Mouse (Mus musculus): ENCODE data around the gene Acd. TPM values are rescaled to one million over a fixed set of nuclear protein-coding genes. Genes with fewer than 3 reads are reported as not detected.

Gene Acd
- polyA plus RNA-seq, 2 experiments, result 52.8 to 62.0 TPM

DNA sequence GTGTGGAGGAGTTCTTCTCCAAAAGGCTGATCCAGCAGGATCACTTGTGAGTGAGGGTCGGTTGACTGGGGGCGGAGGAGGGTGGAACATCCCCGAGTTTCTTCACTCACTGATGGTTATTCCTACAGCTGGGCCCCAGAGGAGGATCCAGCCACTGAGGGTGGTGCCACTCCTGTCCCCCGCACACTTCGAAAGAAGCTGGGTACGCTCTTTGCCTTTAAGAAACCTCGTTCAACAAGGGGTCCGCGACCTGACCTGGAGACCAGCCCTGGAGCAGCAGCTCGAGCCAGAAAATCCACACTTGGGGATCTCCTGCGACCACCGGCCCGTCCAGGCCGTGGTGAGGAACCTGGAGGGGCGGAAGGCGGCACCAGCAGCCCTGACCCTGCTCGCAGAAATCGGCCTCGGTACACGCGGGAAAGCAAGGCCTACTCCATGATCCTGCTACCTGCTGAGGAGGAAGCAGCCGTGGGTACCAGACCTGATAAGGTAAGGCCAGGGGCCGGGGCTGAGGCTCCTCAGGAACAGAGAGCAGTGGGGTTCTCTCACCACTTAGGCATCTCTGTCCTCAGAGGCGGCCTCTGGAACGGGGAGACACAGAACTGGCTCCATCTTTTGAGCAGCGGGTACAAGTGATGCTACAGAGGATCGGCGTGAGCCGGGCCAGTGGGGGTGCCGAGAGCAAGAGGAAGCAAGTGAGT lies 5.7 kb downstream of the Acd start:
- ATAC-seq (ENCODE audit: low FRiP score, low read depth), result no peak
- Histone ChIP-seq H3K9ac (ENCODE audit: low read depth, low read length, severe bottlenecking) (no peak overlapping the region), H3K9me3 (ENCODE audit: control insufficient read depth, low read length) (no peaks in the 10 kb centered on the region), H3K27me3 (ENCODE audit: control insufficient read depth, insufficient read depth, low read length) (no peaks in the 10 kb centered on the region), H3K4me2 (replicated peaks; ENCODE audit: low read depth, low read length, severe bottlenecking) (no peak overlapping the region), H3K4me3 (replicated peaks; ENCODE audit: low read length) (no peak overlapping the region), H3K27ac (replicated peaks; ENCODE audit: low read depth, low read length) (no peak overlapping the region), H3K36me3 (ENCODE audit: control insufficient read depth, insufficient read depth, low read length) (peaks cover 27% of the 10 kb centered on the region), H3K4me1 (ENCODE audit: control insufficient read depth, insufficient read depth, low read length) (peaks cover 11% of the 10 kb centered on the region)
- DNase-seq (ENCODE audit: low spot score), result no peak
- WGBS, result 76% methylated on average over 30 of the region's 30 CpGs
- no peak for TF ChIP-seq POLR2A (IDR thresholded peaks at IDR 0.05; ENCODE audit: borderline replicate concordance, extremely low read depth, insufficient read depth, insufficient read length)

DNA sequence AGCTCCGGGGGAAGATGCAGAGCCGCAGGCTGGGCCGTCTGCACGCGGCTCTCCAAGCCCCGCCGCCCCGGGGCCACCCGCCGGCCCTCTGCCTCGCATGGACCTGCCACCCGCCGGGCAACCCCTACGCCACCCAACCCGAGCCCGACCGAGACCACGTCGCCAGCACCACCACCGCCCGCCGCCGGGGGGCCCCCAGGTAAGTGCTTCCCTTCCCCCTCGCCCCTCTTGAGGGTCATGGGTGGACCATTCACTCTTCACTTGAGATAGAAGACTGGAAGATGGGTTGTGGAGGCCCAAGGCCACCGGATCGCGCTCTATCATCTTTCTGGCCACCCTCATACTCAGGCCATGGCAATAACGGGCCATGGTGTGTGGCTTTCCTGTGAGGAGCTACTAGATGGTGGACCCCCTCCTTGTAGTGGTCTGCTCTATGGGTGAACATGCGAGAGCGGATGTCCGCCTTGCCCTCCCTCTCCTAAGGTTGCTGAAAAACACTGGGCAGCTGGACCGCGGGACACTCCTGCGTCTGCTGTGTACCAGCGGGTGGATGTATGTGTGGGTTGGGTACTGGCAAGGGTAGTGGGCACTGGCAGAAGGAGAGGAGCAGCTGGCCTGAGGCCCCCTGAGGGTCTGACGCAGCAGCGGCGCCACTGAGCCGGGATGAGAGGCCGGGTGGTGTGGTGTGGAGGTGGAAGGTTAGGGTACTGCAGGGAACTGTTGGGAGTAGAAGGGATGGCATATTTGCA lies 6.7 kb downstream of the Acd start:
- H3K36me3 ChIP-seq (ENCODE audit: control insufficient read depth, insufficient read depth, low read length), result peaks cover 27% of the 10 kb centered on the region
- DNase-seq (ENCODE audit: low spot score), result no peak
- peaks cover 11% of the 10 kb centered on the region for H3K4me1 ChIP-seq (ENCODE audit: control insufficient read depth, insufficient read depth, low read length)
- H3K9ac ChIP-seq (ENCODE audit: low read depth, low read length, severe bottlenecking), result peak overlapping the region; percentile 34; the same call in 1 of the 2 replicates
- H3K4me3 ChIP-seq (replicated peaks; ENCODE audit: low read length), result peak overlapping the region; percentile 46
- 10% methylated on average over 35 of the region's 40 CpGs for WGBS
- no peak overlapping the region for H3K27ac ChIP-seq (replicated peaks; ENCODE audit: low read depth, low read length)
- TF ChIP-seq POLR2A (IDR thresholded peaks at IDR 0.05; ENCODE audit: borderline replicate concordance, extremely low read depth, insufficient read depth, insufficient read length), result no peak
- H3K27me3 ChIP-seq (ENCODE audit: control insufficient read depth, insufficient read depth, low read length), result no peaks in the 10 kb centered on the region
- H3K9me3 ChIP-seq (ENCODE audit: control insufficient read depth, low read length), result no peaks in the 10 kb centered on the region
- peak overlapping the region; percentile 94 for H3K4me2 ChIP-seq (replicated peaks; ENCODE audit: low read depth, low read length, severe bottlenecking)
- ATAC-seq (ENCODE audit: low FRiP score, low read depth), result no peak

DNA sequence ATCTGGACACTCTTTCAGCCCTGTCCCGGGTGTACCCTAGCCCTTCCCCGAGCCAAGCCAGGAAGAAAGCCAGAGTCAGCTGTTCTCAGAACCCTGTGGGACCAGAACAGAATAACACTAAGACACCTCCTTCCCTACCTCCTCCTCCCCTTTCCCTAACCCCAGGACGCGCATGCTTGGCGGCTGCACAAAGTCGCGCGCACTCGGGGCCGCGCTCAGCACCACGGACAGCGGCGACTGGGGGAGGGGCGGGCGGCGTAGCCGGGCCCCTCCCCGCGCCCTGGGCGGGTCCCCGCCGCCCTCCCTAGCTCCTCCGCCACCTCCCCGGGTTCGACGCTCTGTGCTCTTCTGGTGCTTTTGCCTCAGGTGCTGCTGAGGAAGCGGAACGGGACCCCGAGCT lies 7.3 kb downstream of the Acd start:
- H3K9ac ChIP-seq (ENCODE audit: low read depth, low read length, severe bottlenecking), result peak overlapping the region; percentile 34; the same call in 1 of the 2 replicates
- DNase-seq (ENCODE audit: low spot score), result peak; percentile 45
- 3% methylated on average over 27 of the region's 30 CpGs for WGBS

DNA sequence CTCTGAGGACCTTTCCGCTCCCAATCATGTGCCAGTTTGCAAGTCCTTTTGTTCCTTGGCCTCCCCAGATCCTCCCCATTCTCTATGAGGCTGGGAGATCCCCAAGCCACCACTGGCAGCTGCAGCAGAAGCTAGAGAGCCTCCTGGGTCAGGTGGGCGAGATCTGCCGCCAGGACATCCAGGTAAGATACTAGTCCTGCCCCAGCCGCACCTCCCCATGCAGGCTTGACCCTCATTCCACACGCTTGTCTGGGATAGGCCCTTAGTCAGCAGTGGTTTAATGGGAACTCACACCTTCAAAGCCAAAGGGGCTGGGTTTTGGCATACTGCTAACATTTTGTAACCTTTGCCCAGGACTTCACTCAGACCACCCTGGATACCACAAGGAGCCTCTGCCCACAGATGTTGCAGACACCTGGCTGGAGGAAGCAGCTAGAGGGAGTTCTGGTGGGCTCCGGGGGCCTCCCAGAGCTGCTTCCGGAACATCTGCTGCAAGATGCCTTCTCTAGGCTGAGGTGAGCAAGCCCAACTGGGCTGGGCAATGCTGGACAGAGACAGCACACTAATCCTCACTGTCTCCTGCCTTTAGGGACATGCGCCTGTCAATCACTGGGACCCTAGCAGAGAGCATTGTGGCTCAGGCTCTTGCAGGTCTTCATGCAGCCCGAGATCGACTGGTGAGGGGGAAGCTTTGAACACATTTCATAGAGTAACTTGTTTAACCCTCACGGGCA lies 8.3 kb downstream of the Acd start:
- Histone ChIP-seq H3K9ac (ENCODE audit: low read depth, low read length, severe bottlenecking) (no peak overlapping the region), H3K9me3 (ENCODE audit: control insufficient read depth, low read length) (no peaks in the 10 kb centered on the region), H3K27ac (replicated peaks; ENCODE audit: low read depth, low read length) (no peak overlapping the region), H3K4me1 (ENCODE audit: control insufficient read depth, insufficient read depth, low read length) (peaks cover 11% of the 10 kb centered on the region), H3K4me2 (replicated peaks; ENCODE audit: low read depth, low read length, severe bottlenecking) (no peak overlapping the region), H3K36me3 (ENCODE audit: control insufficient read depth, insufficient read depth, low read length) (peaks cover 14% of the 10 kb centered on the region), H3K27me3 (ENCODE audit: control insufficient read depth, insufficient read depth, low read length) (no peaks in the 10 kb centered on the region), H3K4me3 (replicated peaks; ENCODE audit: low read length) (no peak overlapping the region)
- ATAC-seq (ENCODE audit: low FRiP score, low read depth) (no peak), DNase-seq (ENCODE audit: low spot score) (no peak)
- WGBS, result 92% methylated on average over 11 of the region's 11 CpGs
- no peak for TF ChIP-seq POLR2A (IDR thresholded peaks at IDR 0.05; ENCODE audit: borderline replicate concordance, extremely low read depth, insufficient read depth, insufficient read length)

More for the DNA sequence above, 7.3 kb downstream of the Acd start:
- Histone ChIP-seq H3K27ac (replicated peaks; ENCODE audit: low read depth, low read length) (no peak overlapping the region), H3K9me3 (ENCODE audit: control insufficient read depth, low read length) (no peaks in the 10 kb centered on the region), H3K4me3 (replicated peaks; ENCODE audit: low read length) (peak overlapping the region; percentile 46), H3K36me3 (ENCODE audit: control insufficient read depth, insufficient read depth, low read length) (peaks cover 24% of the 10 kb centered on the region), H3K27me3 (ENCODE audit: control insufficient read depth, insufficient read depth, low read length) (no peaks in the 10 kb centered on the region), H3K4me1 (ENCODE audit: control insufficient read depth, insufficient read depth, low read length) (peaks cover 11% of the 10 kb centered on the region), H3K4me2 (replicated peaks; ENCODE audit: low read depth, low read length, severe bottlenecking) (peak overlapping the region; percentile 94)
- TF ChIP-seq POLR2A (IDR thresholded peaks at IDR 0.05; ENCODE audit: borderline replicate concordance, extremely low read depth, insufficient read depth, insufficient read length), result no peak
- ATAC-seq (ENCODE audit: low FRiP score, low read depth), result peak; percentile 32; the same call in 1 of the 2 replicates

DNA sequence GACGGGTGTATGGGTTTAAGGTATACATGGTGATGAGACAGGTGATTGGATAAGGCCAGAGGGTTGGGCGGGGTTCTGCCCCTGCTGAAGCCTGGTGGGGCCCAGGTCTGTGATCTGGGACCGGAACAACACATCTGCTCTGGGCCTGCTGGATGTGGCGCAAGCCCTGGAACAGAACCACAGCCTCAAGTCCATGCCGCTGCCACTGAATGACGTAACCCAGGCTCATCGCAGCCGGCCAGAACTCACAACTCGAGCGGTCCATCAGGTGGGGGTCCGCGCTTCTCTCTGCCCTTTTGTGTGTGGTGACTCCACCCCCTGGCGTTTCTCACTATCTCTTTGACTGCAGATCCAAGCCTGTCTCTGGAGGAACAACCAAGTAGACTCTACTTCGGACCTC lies 9.9 kb downstream of the Acd start:
- no peak overlapping the region for H3K9ac ChIP-seq (ENCODE audit: low read depth, low read length, severe bottlenecking)
- no peak for TF ChIP-seq POLR2A (IDR thresholded peaks at IDR 0.05; ENCODE audit: borderline replicate concordance, extremely low read depth, insufficient read depth, insufficient read length)
- no peak overlapping the region for H3K27ac ChIP-seq (replicated peaks; ENCODE audit: low read depth, low read length)
- no peaks in the 10 kb centered on the region for H3K36me3 ChIP-seq (ENCODE audit: control insufficient read depth, insufficient read depth, low read length)
- DNase-seq (ENCODE audit: low spot score) (no peak), ATAC-seq (ENCODE audit: low FRiP score, low read depth) (no peak)
- no peak overlapping the region for H3K4me3 ChIP-seq (replicated peaks; ENCODE audit: low read length)
- no peaks in the 10 kb centered on the region for H3K9me3 ChIP-seq (ENCODE audit: control insufficient read depth, low read length)
- peaks cover 11% of the 10 kb centered on the region for H3K4me1 ChIP-seq (ENCODE audit: control insufficient read depth, insufficient read depth, low read length)
- WGBS, result 71% methylated on average over 14 of the region's 14 CpGs
- H3K27me3 ChIP-seq (ENCODE audit: control insufficient read depth, insufficient read depth, low read length), result no peaks in the 10 kb centered on the region
- H3K4me2 ChIP-seq (replicated peaks; ENCODE audit: low read depth, low read length, severe bottlenecking), result no peak overlapping the region
